Mouse (Mus musculus): ENCODE measurements around the gene Vmn2r109. TPM values are rescaled to one million over a fixed set of nuclear protein-coding genes. Genes with fewer than 3 reads are reported as not detected.
"Not testable (repeated sequence)": the region's sequence is repeated elsewhere in the genome, so short reads cannot be mapped to it uniquely, and the experiment has no call there.

Gene Vmn2r109
- not detected in 2 replicates for polyA plus RNA-seq (2015; fragmentation: Nextera tagmentation; extraction: Ambion mirVana)

DNA sequence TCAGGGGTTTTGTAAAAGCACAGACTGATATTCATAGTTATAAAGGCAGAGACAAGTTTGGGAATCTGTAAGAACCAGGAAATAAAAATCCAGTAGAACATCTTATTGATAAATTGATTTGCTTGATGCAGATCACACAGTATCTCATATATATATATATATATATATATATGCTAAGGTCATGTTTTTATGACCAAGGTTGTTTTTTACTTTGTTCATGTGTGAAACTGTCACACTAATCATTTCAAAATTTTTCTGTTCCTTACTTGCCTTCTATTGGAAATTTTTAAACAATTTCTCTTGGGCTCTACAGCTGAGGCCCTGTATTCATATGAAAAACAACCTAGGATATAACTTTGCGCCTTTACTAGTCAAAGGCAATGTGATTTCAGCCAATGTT is at the start of gene Vmn2r109:
TSS of gene Vmn2r109 (minus strand) at position 101 of the 400 bp plus-strand sequence.
- H3K4me2 ChIP-seq = no peak within 1 kb of the TSS
- H3K9ac ChIP-seq = no peak within 1 kb of the TSS
- WGBS = 90% methylated on average over 1 of the region's 1 CpGs
- H3K9me3 ChIP-seq (replicated peaks) = peaks cover 6% of the 10 kb centered on the region
- H3K27ac ChIP-seq = no peak within 1 kb of the TSS
- no peaks in the 10 kb centered on the region for H3K4me1 ChIP-seq
- ATAC-seq = no peak
- no peaks in the 10 kb centered on the region for H3K27me3 ChIP-seq
- H3K4me3 ChIP-seq = no peak within 1 kb of the TSS
- H3K36me3 ChIP-seq (ENCODE audit: poor library complexity, severe bottlenecking) = no peaks in the 10 kb centered on the region

DNA sequence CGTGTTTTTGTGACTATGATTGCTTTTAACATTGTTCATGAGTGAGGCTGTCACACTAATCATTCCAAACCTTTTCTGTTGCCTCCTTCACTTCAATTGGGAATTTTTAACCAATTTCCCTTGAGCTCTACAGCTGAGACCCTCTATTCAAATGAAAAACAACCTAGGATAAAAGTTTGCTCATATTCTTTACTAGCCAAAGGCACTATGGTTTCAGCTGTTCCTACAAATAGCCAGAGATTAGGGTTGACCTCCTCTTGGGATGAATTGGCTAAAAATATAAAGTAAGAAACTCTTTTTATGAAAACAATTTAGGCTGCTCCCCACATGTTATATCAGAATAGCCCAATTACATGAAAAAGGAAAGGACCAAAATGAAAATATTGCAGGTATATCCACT is 31.8 kb upstream of the Vmn2r109 start, which contains the start of gene Vmn2r110:
TSS of gene Vmn2r110 (minus strand) at position 101 of the 400 bp plus-strand sequence.
- no peak for ATAC-seq
- Histone ChIP-seq H3K36me3 (ENCODE audit: poor library complexity, severe bottlenecking) (no peaks in the 10 kb centered on the region), H3K27ac (no peak within 1 kb of the TSS), H3K9ac (no peak within 1 kb of the TSS), H3K4me2 (no peak within 1 kb of the TSS), H3K9me3 (replicated peaks) (peaks cover 6% of the 10 kb centered on the region), H3K4me3 (no peak within 1 kb of the TSS), H3K27me3 (no peaks in the 10 kb centered on the region), H3K4me1 (no peaks in the 10 kb centered on the region)
- 34% methylated on average over 1 of the region's 1 CpGs for WGBS

DNA sequence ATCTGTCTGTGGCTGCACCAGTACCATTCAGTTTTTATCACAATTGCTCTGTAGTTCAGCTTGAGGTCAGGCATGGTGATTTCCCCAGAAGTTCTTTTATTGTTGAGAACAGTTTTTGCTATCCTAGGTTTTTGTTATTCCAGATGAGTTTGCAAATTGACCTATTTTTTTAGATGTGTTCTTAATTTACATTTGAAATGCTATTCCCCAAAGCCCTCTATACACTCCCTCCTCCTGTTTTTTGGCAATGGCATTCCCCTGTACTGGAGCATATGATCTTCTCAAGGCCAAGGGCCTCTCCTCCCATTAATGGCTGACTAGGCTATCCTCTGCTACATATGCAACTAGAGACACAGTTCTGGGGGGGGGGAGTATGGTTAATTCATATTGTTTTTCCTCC is 56.3 kb downstream of the Vmn2r109 start:
- not testable (repeated sequence) for H3K4me1 ChIP-seq; ATAC-seq; H3K9ac ChIP-seq; H3K36me3 ChIP-seq (ENCODE audit: poor library complexity, severe bottlenecking); H3K27ac ChIP-seq; H3K4me2 ChIP-seq; H3K4me3 ChIP-seq; H3K27me3 ChIP-seq
- H3K9me3 ChIP-seq (replicated peaks) = peaks cover 12% of the 10 kb centered on the region

DNA sequence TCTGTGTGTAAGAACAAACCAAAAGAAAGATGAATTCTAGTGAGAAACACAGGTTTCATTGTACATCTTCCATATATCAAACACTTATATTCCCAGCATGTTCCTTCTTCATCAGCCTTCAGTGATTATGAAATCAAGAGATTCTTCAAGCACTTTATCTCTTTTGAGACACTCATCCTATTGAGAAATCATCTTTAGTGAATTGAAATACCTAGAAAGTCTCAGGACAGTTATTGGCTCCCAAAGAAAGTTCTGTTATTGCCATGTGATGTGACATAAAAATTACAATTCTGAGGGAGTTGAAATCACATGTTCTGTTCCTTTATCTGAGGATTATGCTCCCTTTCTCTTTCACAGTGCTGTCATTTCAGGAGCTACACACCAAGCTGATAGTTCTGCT is 66.7 kb downstream of the Vmn2r109 start, which contains the start of gene Vmn1r225:
TSS of gene Vmn1r225 (plus strand) at position 301 of the 400 bp plus-strand sequence.
- Histone ChIP-seq H3K27ac (no peak within 1 kb of the TSS), H3K36me3 (ENCODE audit: poor library complexity, severe bottlenecking) (no peaks in the 10 kb centered on the region), H3K27me3 (no peaks in the 10 kb centered on the region), H3K9me3 (replicated peaks) (peaks cover 20% of the 10 kb centered on the region), H3K9ac (no peak within 1 kb of the TSS), H3K4me3 (no peak within 1 kb of the TSS), H3K4me2 (no peak within 1 kb of the TSS), H3K4me1 (no peaks in the 10 kb centered on the region)
- ATAC-seq = no peak

Other genes with a start within 250 kb of the Vmn2r109 start
- gene Vmn2r107, start 219.5 kb downstream of the Vmn2r109 start, polyA plus RNA-seq (2015; fragmentation: Nextera tagmentation; extraction: Ambion mirVana) = not detected in 2 replicates
- not detected in 2 replicates for gene Vmn1r224, start 150.6 kb downstream of the Vmn2r109 start, polyA plus RNA-seq (2015; fragmentation: Nextera tagmentation; extraction: Ambion mirVana)
- not detected in 2 replicates for gene Vmn2r108, start 83.4 kb downstream of the Vmn2r109 start, polyA plus RNA-seq (2015; fragmentation: Nextera tagmentation; extraction: Ambion mirVana)
- gene Vmn1r225, start 66.6 kb downstream of the Vmn2r109 start, polyA plus RNA-seq (2015; fragmentation: Nextera tagmentation; extraction: Ambion mirVana) = not detected in 2 replicates
- gene Vmn2r110, start 31.7 kb upstream of the Vmn2r109 start, polyA plus RNA-seq (2015; fragmentation: Nextera tagmentation; extraction: Ambion mirVana) = 0.03 TPM in 2 replicates
- gene Fpr-rs3, start 60.1 kb upstream of the Vmn2r109 start, polyA plus RNA-seq (2015; fragmentation: Nextera tagmentation; extraction: Ambion mirVana) = not detected in 2 replicates
- gene Vmn1r226, start 118.1 kb upstream of the Vmn2r109 start, polyA plus RNA-seq (2015; fragmentation: Nextera tagmentation; extraction: Ambion mirVana) = not detected in 2 replicates
- not detected in 2 replicates for gene Vmn1r227, start 165.1 kb upstream of the Vmn2r109 start, polyA plus RNA-seq (2015; fragmentation: Nextera tagmentation; extraction: Ambion mirVana)
- gene Vmn1r228, start 221.4 kb upstream of the Vmn2r109 start, polyA plus RNA-seq (2015; fragmentation: Nextera tagmentation; extraction: Ambion mirVana) = not detected in 2 replicates
- not detected in 2 replicates for gene Vmn1r229, start 246.8 kb upstream of the Vmn2r109 start, polyA plus RNA-seq (2015; fragmentation: Nextera tagmentation; extraction: Ambion mirVana)

All from forebrain, embryonic 13.5 days (tissue).